Mouse (Mus musculus): ENCODE measurements at regions not wholly inside any gene's neighbourhood (a gene's known extent, or its start where the extent isn't known, plus 50 kb on each side); places are given as distances from the start of the nearest gene placed in this dataset.

DNA sequence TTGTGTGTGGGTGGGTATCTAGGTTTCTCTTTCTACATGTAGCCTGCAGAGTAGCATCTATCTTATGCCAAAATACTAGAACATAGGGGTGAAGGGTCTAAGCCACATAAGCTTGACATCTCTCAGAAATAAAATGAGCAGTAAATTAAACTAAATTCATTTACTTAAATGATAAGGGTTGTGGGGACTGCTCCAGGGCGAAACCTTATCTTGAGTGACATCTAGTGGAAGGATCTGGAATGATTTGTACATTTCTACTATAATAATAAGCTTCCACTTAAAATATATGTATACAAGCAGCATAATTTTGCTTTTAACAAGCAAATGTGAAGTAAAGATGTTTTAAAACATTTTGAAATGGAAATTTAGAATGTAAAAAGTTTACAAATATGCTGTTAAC lies 271.4 kb downstream of the Vgll3 start:
- Histone ChIP-seq H3K4me2 (ENCODE audit: low read depth) (no peak overlapping the region), H3K36me3 (ENCODE audit: insufficient read depth) (no peaks in the 10 kb centered on the region), H3K9me3 (ENCODE audit: low read length) (no peaks in the 10 kb centered on the region), H3K27ac (ENCODE audit: low read depth, low read length) (no peak overlapping the region), H3K4me1 (ENCODE audit: insufficient read depth) (no peaks in the 10 kb centered on the region), H3K4me3 (ENCODE audit: low read depth, low read length) (no peak overlapping the region), H3K27me3 (ENCODE audit: insufficient read depth, low read length) (no peaks in the 10 kb centered on the region), H3K9ac (no peak overlapping the region)
- TF ChIP-seq CTCF (IDR thresholded peaks at IDR 0.05; ENCODE audit: low read depth) = peak; percentile 51
- ATAC-seq (peak; percentile 51), DNase-seq (peak; percentile 35)
- WGBS = 16% methylated on average over 1 of the region's 1 CpGs

DNA sequence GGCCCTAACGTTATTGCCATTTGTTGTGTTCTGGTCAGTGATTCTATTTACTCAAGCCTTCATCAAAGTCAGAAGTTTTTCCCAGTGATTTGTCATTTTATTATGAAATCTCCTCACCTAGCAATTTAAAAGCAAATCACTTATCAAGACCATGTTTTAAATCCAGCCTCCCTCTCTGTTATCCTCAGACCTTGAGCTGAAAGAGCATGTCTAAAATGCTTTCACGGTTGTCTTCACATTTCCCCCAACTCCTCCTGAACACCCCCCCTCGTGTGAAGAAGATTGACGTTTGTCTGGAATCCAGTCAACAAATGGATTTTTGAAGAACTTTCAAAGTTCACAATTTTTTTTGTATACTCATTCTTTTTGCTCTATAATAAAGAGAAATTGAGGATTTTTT lies 277.7 kb downstream of the Vgll3 start:
- H3K4me1 ChIP-seq (ENCODE audit: insufficient read depth) = no peaks in the 10 kb centered on the region
- H3K27me3 ChIP-seq (ENCODE audit: insufficient read depth, low read length) = no peaks in the 10 kb centered on the region
- H3K36me3 ChIP-seq (ENCODE audit: insufficient read depth) = no peaks in the 10 kb centered on the region
- TF ChIP-seq CTCF (IDR thresholded peaks at IDR 0.05; ENCODE audit: low read depth) = no peak
- DNase-seq (no peak), ATAC-seq (no peak)
- no peak overlapping the region for H3K4me2 ChIP-seq (ENCODE audit: low read depth)
- 43% methylated on average over 4 of the region's 4 CpGs for WGBS
- H3K9ac ChIP-seq = no peak overlapping the region
- no peaks in the 10 kb centered on the region for H3K9me3 ChIP-seq (ENCODE audit: low read length)
- H3K4me3 ChIP-seq (ENCODE audit: low read depth, low read length) = no peak overlapping the region
- no peak overlapping the region for H3K27ac ChIP-seq (ENCODE audit: low read depth, low read length)

DNA sequence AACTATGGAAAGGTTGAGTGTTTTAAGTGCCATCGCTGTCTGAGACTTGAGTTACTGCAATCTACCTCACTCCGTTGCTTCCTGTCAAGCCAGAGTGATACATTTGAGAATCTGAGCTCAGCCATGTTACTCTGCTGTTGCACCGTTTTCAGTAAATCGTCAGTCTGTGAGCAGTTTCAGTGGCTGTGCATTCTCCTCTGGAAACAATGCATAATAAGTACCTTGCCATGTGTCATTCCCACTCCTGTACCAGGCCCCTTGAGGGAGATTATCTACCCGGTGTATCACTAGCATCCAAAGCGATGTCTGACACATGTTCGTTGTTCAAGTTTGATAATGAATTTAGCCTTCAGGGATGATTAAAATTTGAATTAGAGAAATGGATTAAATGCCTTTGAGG lies 280.6 kb downstream of the Vgll3 start:
- DNase-seq = no peak
- ATAC-seq = no peak
- Histone ChIP-seq H3K27ac (ENCODE audit: low read depth, low read length) (no peak overlapping the region), H3K9ac (no peak overlapping the region), H3K4me1 (ENCODE audit: insufficient read depth) (no peaks in the 10 kb centered on the region), H3K4me2 (ENCODE audit: low read depth) (no peak overlapping the region), H3K4me3 (ENCODE audit: low read depth, low read length) (no peak overlapping the region), H3K9me3 (ENCODE audit: low read length) (no peaks in the 10 kb centered on the region), H3K36me3 (ENCODE audit: insufficient read depth) (no peaks in the 10 kb centered on the region), H3K27me3 (ENCODE audit: insufficient read depth, low read length) (no peaks in the 10 kb centered on the region)
- 68% methylated on average over 7 of the region's 7 CpGs for WGBS
- TF ChIP-seq CTCF (IDR thresholded peaks at IDR 0.05; ENCODE audit: low read depth) = no peak

DNA sequence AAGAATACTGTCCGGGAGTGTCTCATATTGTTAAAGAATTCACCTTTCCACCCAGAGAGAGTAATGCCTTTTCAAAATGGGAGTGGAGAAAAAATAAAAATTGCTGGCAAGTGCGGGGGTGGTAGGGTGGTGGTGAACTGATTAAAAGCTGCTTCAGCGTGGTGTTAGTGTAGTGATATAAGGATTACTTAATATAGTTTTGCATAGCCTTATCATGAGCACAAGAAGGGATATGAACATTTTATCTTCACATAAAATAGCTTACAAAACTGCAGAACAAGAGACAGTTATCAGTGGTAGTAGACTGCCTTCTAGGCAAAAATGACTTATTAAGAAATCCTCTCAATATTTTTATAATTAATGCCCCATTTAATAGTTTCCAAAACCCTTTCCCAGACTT lies 302.9 kb downstream of the Vgll3 start:
- no peak overlapping the region for H3K9ac ChIP-seq
- H3K4me1 ChIP-seq (ENCODE audit: insufficient read depth) = no peaks in the 10 kb centered on the region
- no peaks in the 10 kb centered on the region for H3K36me3 ChIP-seq (ENCODE audit: insufficient read depth)
- ATAC-seq (no peak), DNase-seq (no peak)
- no peaks in the 10 kb centered on the region for H3K27me3 ChIP-seq (ENCODE audit: insufficient read depth, low read length)
- WGBS = 89% methylated on average over 3 of the region's 3 CpGs
- no peaks in the 10 kb centered on the region for H3K9me3 ChIP-seq (ENCODE audit: low read length)
- H3K4me3 ChIP-seq (ENCODE audit: low read depth, low read length) = no peak overlapping the region
- no peak overlapping the region for H3K27ac ChIP-seq (ENCODE audit: low read depth, low read length)
- no peak overlapping the region for H3K4me2 ChIP-seq (ENCODE audit: low read depth)
- no peak for TF ChIP-seq CTCF (IDR thresholded peaks at IDR 0.05; ENCODE audit: low read depth)

DNA sequence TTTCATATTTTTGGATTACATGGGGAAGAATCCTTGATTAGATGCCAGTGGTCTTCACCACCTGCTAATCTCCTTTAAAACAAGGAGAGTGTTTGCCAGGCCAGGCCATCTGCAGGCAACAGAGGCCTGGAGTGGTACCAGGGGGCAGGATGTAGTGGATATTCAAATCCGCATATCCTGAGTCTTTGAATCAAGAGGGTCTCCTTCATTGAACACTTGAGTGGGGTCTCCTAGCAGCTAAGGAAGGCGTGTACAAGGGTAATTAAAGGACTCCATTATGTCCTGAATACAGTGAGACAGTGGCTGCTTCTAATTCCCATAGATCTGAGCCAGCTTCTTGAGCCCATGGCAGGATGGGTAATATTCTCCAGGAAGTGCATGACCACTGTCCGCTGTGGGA lies 322.7 kb downstream of the Vgll3 start:
- no peak overlapping the region for H3K4me3 ChIP-seq (ENCODE audit: low read depth, low read length)
- H3K27ac ChIP-seq (ENCODE audit: low read depth, low read length) = no peak overlapping the region
- 61% methylated on average over 3 of the region's 3 CpGs for WGBS
- DNase-seq (peak; percentile 17), ATAC-seq (peak; percentile 82)
- H3K27me3 ChIP-seq (ENCODE audit: insufficient read depth, low read length) = no peaks in the 10 kb centered on the region
- H3K4me2 ChIP-seq (ENCODE audit: low read depth) = no peak overlapping the region
- no peak overlapping the region for H3K9ac ChIP-seq
- no peaks in the 10 kb centered on the region for H3K36me3 ChIP-seq (ENCODE audit: insufficient read depth)
- H3K9me3 ChIP-seq (ENCODE audit: low read length) = no peaks in the 10 kb centered on the region
- no peaks in the 10 kb centered on the region for H3K4me1 ChIP-seq (ENCODE audit: insufficient read depth)
- TF ChIP-seq CTCF (IDR thresholded peaks at IDR 0.05; ENCODE audit: low read depth) = no peak

DNA sequence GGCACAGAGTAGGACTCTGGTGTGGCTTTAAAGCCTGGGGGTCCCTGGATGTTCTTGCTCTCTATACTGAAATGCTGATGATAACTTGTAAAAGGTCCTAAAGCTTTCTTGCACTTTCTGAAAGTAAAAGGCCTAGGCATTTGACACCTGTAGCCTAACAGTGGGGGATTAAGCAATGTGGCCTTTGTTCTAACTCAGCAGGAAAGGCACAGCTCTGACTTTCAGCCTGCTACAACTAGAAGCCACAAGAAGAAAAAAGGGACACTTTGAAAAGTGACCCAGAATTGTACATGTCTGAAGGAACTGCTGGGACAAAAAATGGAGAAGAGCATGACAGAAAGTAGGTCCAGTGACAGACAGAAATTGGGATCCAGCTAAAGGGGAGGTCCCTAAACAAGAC lies 329.7 kb downstream of the Vgll3 start:
- Histone ChIP-seq H3K4me1 (ENCODE audit: insufficient read depth) (no peaks in the 10 kb centered on the region), H3K36me3 (ENCODE audit: insufficient read depth) (no peaks in the 10 kb centered on the region), H3K27ac (ENCODE audit: low read depth, low read length) (no peak overlapping the region), H3K9me3 (ENCODE audit: low read length) (no peaks in the 10 kb centered on the region), H3K4me2 (ENCODE audit: low read depth) (no peak overlapping the region), H3K4me3 (ENCODE audit: low read depth, low read length) (no peak overlapping the region), H3K27me3 (ENCODE audit: insufficient read depth, low read length) (no peaks in the 10 kb centered on the region), H3K9ac (no peak overlapping the region)
- DNase-seq (no peak), ATAC-seq (no peak)
- TF ChIP-seq CTCF (IDR thresholded peaks at IDR 0.05; ENCODE audit: low read depth) = no peak

DNA sequence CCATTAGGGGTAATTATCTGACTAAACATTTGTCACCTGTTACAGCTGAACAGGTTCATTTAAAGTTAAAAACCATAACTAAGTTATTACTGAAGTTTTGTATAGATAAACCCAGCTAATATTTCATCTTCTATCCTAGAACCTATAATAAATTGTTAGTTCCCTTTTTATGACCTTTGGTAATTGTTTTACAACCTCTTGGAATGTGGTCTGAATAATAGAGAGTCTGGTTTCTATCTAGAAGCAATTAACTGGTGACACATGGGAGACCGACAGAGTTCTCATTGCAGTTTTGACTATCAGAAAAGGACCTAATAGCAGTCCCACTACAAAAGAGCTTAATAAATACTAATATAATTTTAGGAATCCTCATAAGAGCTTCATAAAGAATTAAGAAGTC lies 330.2 kb downstream of the Vgll3 start:
- ATAC-seq (no peak), DNase-seq (no peak)
- H3K27ac ChIP-seq (ENCODE audit: low read depth, low read length) = no peak overlapping the region
- WGBS = 57% methylated on average over 1 of the region's 1 CpGs
- no peak overlapping the region for H3K4me3 ChIP-seq (ENCODE audit: low read depth, low read length)
- H3K27me3 ChIP-seq (ENCODE audit: insufficient read depth, low read length) = no peaks in the 10 kb centered on the region
- H3K36me3 ChIP-seq (ENCODE audit: insufficient read depth) = no peaks in the 10 kb centered on the region
- no peak overlapping the region for H3K4me2 ChIP-seq (ENCODE audit: low read depth)
- no peak for TF ChIP-seq CTCF (IDR thresholded peaks at IDR 0.05; ENCODE audit: low read depth)
- H3K9me3 ChIP-seq (ENCODE audit: low read length) = no peaks in the 10 kb centered on the region
- H3K9ac ChIP-seq = no peak overlapping the region
- no peaks in the 10 kb centered on the region for H3K4me1 ChIP-seq (ENCODE audit: insufficient read depth)

DNA sequence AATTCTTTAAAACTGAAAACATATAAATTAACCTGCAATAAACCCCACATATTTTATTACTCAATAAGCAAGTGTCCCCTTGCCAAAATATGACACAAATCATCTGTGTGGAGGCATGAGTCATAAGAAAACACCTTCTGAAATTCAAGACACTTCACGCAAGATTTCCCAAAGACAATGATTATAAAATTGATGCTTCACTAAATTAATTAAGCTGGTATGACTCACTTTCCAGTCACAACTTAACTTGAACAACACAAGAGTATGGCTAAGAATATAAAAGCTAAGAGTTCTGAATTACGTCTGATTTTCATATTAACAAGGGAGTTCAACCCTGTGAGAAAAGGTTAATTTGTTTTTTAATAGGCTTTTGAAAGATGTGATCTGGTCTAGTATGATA lies 353.2 kb downstream of the Vgll3 start:
- Histone ChIP-seq H3K4me3 (ENCODE audit: low read depth, low read length) (no peak overlapping the region), H3K27me3 (ENCODE audit: insufficient read depth, low read length) (no peaks in the 10 kb centered on the region), H3K36me3 (ENCODE audit: insufficient read depth) (no peaks in the 10 kb centered on the region), H3K27ac (ENCODE audit: low read depth, low read length) (no peak overlapping the region), H3K4me2 (ENCODE audit: low read depth) (no peak overlapping the region), H3K4me1 (ENCODE audit: insufficient read depth) (no peaks in the 10 kb centered on the region), H3K9ac (no peak overlapping the region), H3K9me3 (ENCODE audit: low read length) (no peaks in the 10 kb centered on the region)
- ATAC-seq (no peak), DNase-seq (no peak)
- no peak for TF ChIP-seq CTCF (IDR thresholded peaks at IDR 0.05; ENCODE audit: low read depth)
- WGBS = 83% methylated on average over 2 of the region's 2 CpGs

All from forebrain, postnatal 0 days (tissue).